Mouse (Mus musculus) bone marrow, adult 2 months (tissue): ENCODE data around the gene Mier3.

Experiments
- CTCF ChIP-seq: fragments of 200-500 bp; IDR thresholded peaks from 2 replicates; pipeline ENCODE4 v1.5.1; 2011; ENCODE audit warnings: low read length, control low read depth; ENCODE audit not compliant: control insufficient read depth, insufficient read depth
- POLR2A ChIP-seq: fragments of 200-500 bp; IDR thresholded peaks from 2 replicates; pipeline ENCODE4 v1.6.1; 2011; ENCODE audit warnings: low read depth, mild to moderate bottlenecking, control low read depth, low read length, borderline replicate concordance; ENCODE audit not compliant: control insufficient read depth

DNA sequence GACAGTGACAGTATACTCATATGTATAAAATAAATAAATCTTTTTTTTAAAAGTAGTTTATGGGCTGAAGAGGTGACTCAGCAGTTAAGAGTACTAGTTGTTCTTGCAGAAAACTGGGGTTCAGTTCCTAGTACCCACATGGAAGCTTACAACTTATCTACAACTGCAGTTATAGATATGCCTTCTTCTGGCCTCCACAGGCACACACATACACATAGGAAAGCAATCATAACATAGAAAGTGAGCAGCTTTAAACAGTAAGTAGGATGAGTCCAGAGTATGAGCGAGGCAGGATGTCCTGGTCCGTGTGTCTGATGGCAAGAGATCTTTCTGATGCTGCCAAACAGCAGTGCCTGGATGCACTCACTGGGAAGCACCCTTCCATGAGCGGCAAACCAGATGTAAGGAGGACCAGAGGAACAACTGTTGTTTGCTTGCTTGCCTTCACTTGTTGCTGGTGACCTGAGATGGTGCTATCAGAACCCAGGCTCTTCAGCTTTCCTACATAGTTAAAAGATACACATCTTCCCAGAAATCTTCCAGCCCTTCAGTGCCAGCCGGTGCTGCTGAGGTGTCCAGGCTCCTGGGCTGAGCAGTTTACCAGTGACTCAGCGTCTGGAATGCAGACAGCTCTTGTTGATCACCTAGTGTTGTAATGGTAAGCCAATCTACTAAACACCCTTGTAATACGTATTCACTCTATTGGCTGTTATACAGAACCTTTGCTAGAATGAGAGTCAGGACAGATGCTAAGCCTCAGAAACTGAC is 63.6 kb downstream of the Mier3 start:
- no peak for TF ChIP-seq POLR2A
- no peak for TF ChIP-seq CTCF
